Mouse (Mus musculus) adrenal gland, adult 8-10 months (tissue): ENCODE measurements around the gene Smyd5. TPM values are rescaled to one million over a fixed set of nuclear protein-coding genes. Genes with fewer than 3 reads are reported as not detected.

Experiments
- total RNA-seq, 4 experiments: library from RNA; stranded (reverse); gene quantifications; 2 replicates each; pipeline ENCODE4 v1.2.4; 2022

The Smyd5 gene
- total RNA-seq, 4 experiments from 2014 or later = 37.9 to 44.3 (median 43.5) TPM

Other genes starting within 250 kb of the Smyd5 start
- not detected for gene Emx1, start 244.6 kb upstream of the Smyd5 start, total RNA-seq
- gene Sfxn5, start 98.6 kb upstream of the Smyd5 start, total RNA-seq = 10 to 100 TPM; 16.2 to 27.2 (median 21.0) TPM
- 10 to 100 TPM; 41.7 to 59.0 (median 53.0) TPM for gene Rab11fip5, start 57.4 kb upstream of the Smyd5 start, total RNA-seq
- not detected for gene Noto, start 8.1 kb upstream of the Smyd5 start, total RNA-seq
- gene Cct7, start 19.5 kb downstream of the Smyd5 start, total RNA-seq = 100 to 1,000 TPM; 236 to 295 (median 271) TPM
- 10 to 100 TPM; 11.5 to 16.4 (median 13.9) TPM for gene Pradc1, start 20.0 kb downstream of the Smyd5 start, total RNA-seq
- gene Fbxo41, start 71.0 kb downstream of the Smyd5 start, total RNA-seq = 1 to 10 TPM in 3 of 4 experiments, under 1 TPM in 1; 0.70 to 1.8 (median 1.5) TPM
- not detected for gene Egr4, start 81.6 kb downstream of the Smyd5 start, total RNA-seq
- gene Alms1, start 155.5 kb downstream of the Smyd5 start, total RNA-seq = 10 to 100 TPM in 3 of 4 experiments, 1 to 10 TPM in 1; 9.1 to 23.4 (median 15.1) TPM